Mouse (Mus musculus) 3134 (cell line): ENCODE results near the gene Ppm1a.

ENCODE experiments used
- DNase-seq: peaks from one replicate; pipeline ENCODE4 v3.0.0-alpha.2; 2011; ENCODE audit warnings: low spot score; ENCODE audit not compliant: insufficient read length; ENCODE audit errors: extremely low read depth

Ppm1a gene

DNA sequence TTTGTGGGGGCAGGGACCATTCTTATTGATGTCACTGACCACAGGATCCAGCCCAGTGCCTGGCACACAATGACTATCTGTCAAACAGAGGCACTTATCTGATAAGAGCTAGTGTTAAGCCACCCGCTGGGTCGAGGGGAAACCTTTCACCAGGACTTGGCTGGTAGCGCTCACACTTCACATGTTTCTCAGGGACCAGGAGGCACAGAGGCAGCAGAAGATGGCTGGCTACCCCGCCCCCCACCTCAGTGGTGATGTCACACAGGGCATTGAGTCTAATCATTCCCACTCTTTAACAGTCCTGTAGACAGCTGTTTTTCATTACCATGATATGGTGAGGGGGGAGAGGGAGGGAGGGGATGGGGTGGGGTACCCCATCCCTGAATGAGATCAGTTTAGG lies at the start of gene Ppm1a:
Gene Ppm1a (plus strand): TSS at position 370 of the 400 bp plus-strand sequence.
- no peak for DNase-seq

DNA sequence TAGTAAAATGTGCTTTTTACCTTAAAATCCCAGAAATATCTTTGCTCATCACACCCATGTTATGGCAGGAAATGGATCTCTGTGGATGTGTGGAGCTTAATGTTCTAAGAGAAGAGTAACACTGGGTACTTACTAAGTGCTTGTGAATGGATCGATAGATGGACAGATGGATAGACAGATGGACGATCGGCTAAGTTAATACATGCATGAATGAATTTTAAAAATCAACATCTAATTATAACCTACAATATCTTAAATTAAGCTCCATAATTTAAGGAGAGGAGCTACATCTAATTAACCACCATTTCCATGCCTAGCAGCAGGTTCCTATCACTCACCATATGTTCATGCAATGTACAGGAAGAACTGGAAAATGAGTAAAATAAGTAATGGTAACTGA lies 47.3 kb upstream of the Ppm1a start:
- DNase-seq: no peak

DNA sequence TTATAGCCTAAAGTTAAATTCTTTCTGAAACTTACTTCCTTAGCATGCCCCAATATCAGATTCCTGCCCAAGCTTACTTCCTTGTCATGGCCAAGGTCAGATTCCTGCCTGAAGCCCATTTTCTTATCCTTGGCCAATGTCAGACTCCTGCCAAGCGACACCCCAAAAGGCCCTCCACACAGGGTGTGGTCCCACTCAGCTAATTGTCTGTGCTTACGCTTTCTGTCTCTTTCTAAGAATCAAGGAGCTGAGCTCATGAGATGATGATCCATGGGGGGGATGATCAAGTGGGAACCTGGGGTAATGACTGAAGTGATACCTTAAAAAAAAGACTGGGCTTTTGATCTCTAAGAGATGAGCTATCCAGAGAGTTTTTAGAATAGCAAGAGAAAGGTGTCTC lies 42.4 kb upstream of the Ppm1a start:
- no peak for DNase-seq

- no peak for DNase-seq
Observed at GRCm38 (mm10) chr12:72715846-72716245, 41.4 kb upstream of the Ppm1a start.

- no peak for DNase-seq
Observed at GRCm38 (mm10) chr12:72719046-72719445, 38.2 kb upstream of the Ppm1a start.

- DNase-seq: no peak
Observed at GRCm38 (mm10) chr12:72719452-72720087, 37.7 kb upstream of the Ppm1a start.

GRCm38 (mm10) chr12:72721710-72722109 lies 35.5 kb upstream of the Ppm1a start:
- DNase-seq: no peak

DNA sequence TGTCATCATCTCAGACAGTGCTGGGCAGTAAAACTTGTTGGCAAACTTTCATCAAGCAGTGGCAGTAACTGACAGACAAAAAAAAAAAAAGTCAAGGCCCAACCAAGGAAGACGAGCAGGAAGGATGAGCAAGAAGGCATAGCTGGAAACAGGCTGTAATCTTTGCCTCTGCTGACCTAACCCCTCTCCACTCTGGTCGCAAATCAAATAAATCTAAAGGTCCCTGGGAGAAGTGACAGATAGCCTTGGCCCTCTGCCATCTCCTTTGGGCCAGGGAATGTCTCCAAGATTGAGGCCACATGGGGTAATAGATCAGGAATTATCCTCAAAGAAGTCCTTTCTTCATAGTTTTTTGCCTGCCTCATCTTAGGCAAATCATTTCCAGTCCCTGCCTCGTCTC lies 33.3 kb upstream of the Ppm1a start:
- peak; percentile 16 for DNase-seq

GRCm38 (mm10) chr12:72727021-72727420 lies 30.2 kb upstream of the Ppm1a start:
- DNase-seq: no peak

- DNase-seq: no peak
Observed at GRCm38 (mm10) chr12:72727611-72728010, 29.6 kb upstream of the Ppm1a start.

- DNase-seq: no peak
Observed at GRCm38 (mm10) chr12:72734112-72734511, 23.1 kb upstream of the Ppm1a start.

DNA sequence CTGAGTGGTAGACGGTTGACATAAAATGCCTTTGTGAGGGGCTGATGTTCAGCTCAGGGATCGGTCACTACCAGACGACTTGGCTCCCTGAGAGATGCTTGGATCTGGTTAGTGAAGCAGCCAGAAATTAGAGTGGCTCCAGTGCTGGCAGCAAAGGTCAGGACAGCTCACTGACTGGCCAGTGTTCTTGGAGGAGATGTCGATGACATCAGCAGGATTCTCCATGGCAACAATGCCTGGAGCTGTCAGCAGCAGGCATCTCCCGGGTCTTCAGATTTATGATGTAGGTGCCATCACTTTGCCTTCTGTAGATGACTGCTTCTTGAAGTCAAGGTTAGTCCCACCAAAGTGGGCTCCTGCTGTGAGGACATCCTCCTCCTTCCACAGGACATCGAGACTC lies 16.1 kb upstream of the Ppm1a start:
- DNase-seq: no peak

GRCm38 (mm10) chr12:72744803-72745360 lies 12.4 kb upstream of the Ppm1a start:
- no peak for DNase-seq

DNA sequence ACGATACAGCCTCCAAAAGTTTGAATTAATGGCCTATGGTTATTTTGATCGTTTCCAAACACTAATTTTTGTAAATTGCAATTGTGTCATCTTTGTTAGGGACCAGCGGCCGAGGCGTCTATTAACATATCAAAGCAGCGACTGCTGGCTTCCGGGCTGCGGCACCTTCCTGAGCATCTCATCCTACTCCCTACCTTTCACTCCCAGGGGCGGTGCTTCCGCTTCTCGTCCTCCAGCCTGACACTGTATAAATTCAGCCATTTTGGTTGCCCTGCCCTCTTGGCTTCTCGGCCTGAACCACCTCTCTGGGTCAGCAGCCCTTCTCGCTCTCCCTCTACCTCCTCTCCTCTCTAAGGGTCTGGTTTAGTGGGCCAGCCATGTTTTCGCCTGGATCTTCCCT lies 11.8 kb upstream of the Ppm1a start:
- DNase-seq: no peak

DNA sequence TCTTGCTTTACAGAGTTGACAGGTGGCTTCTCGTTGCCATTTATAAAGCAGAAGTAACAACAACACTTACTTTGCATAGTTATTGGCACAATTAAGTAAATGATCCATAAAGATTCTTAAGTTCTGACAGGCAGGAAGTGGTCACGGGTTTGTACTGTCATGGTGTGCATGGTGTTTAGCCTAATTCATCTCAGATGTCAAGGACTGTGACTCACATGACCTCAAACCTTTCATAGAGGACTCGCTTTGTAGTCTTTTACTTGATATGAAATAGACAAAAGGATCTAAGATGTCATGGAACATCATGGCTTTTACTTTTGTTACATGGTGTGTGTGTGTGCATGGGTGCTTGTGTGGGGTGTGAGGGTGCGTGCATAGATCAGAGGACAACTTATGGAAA lies 8.9 kb upstream of the Ppm1a start:
- DNase-seq: peak; percentile 37

GRCm38 (mm10) chr12:72748841-72749240 lies 8.4 kb upstream of the Ppm1a start:
- no peak for DNase-seq

GRCm38 (mm10) chr12:72749500-72749899 lies 7.8 kb upstream of the Ppm1a start:
- DNase-seq: no peak

- DNase-seq: no peak
Observed at GRCm38 (mm10) chr12:72750016-72750415, 7.2 kb upstream of the Ppm1a start.

DNA sequence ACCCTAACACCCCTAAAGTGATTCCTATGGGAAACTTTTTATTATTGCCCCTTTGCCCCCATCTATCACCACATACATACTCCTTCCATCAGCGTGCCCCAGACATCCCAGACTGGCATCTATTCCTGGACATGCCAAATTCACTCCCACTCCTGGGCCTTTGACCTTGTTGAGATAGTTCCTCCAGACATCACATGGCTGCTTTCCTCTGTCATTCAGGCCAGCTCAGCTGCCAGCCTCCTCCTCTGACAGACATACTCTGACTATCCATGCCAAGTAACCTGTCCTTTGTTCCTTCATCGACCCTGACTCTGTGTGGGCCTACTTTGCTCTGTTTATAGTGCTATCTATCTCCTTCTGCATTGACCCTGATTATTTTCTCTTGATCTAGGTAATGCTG lies 6.6 kb upstream of the Ppm1a start:
- DNase-seq: no peak

- no peak for DNase-seq
Observed at GRCm38 (mm10) chr12:72757596-72757995, 341 bp downstream of the Ppm1a start.

GRCm38 (mm10) chr12:72759956-72760355 lies 2.7 kb downstream of the Ppm1a start:
- no peak for DNase-seq

GRCm38 (mm10) chr12:72760376-72761229 lies 3.3 kb downstream of the Ppm1a start:
- DNase-seq: peak; percentile 94
